In the genomic region with DNA sequence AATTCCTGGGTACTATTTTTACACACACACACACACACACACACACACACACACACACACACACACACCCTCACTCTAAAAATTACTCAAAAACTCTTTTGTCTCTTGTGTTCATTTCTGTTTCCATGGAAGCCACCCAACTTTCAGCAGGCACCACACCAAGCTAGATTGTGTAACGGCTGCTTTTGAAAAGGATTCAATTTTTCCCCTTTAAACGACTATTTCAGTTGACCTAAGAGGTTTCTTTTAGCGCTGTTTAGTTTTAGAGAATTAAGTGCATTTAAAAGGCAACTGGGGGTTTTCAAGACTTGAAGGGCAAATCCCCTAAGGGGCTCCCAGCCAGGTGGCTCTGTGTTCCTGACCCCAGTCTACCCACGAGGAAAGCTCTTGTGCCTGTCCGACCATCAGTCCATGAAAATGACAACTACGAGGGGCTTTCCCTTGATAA, we compare ENCODE assay signal across 1 mouse cellular context.
TF ChIP-seq lines count a peak whose summit lies in the region.

No protein-coding gene starts in this region.

TF ChIP-seq in CH12.LX, 34 proteins besides CTCF, POLR2A, EP300 and RAD21 (continued from another document):
- TF ChIP-seq TBP (conservative IDR thresholded peaks at IDR 0.05; ENCODE audit: low read depth, low read length) (peak; percentile 52; the same call in 1 of the 2 replicates), MAFK (IDR thresholded peaks at IDR 0.05; ENCODE audit: insufficient replicate concordance, low read length) (peak; percentile 76), MAZ (IDR thresholded peaks at IDR 0.05; ENCODE audit: low read depth, low read length) (peak; percentile 48; the same call in 1 of the 2 replicates), JUND (conservative IDR thresholded peaks at IDR 0.05; ENCODE audit: low read depth, low read length) (no peak; the same call in 1 of the 2 replicates), TCF12 (IDR thresholded peaks at IDR 0.05; ENCODE audit: low read depth, low read length) (peak; percentile 99), IRF4 (IDR thresholded peaks at IDR 0.05; ENCODE audit: low read depth, low read length) (peak; percentile 84), ELF1 (IDR thresholded peaks at IDR 0.05; ENCODE audit: low read depth, low read length) (peak; percentile 38; the same call in 1 of the 2 replicates), CHD1 (IDR thresholded peaks at IDR 0.05; ENCODE audit: low read depth, low read length) (peak; percentile 75; the same call in 1 of the 2 replicates), NRF1 (IDR thresholded peaks at IDR 0.05; ENCODE audit: low read depth, low read length) (no peak), KAT2A (IDR thresholded peaks at IDR 0.05; ENCODE audit: insufficient replicate concordance, low read length) (0 out of 2 replicates have a peak, but pooled peaks have one; percentile 58)
